Mouse (Mus musculus) cortical plate, adult 2 months (tissue): ENCODE data around the gene Pbx1.

Experiments used
- CTCF ChIP-seq: fragments of 200-500 bp; IDR thresholded peaks from 2 replicates; pipeline ENCODE4 v1.5.1; 2011; ENCODE audit warnings: mild to moderate bottlenecking, control low read depth, low read length; ENCODE audit not compliant: insufficient read depth; ENCODE audit errors: extremely low read depth
- POLR2A ChIP-seq: fragments of 200-500 bp; IDR thresholded peaks from 2 replicates; pipeline ENCODE4 v1.6.1; 2011; ENCODE audit warnings: mild to moderate bottlenecking, low read length, control low read depth; ENCODE audit not compliant: insufficient read depth; ENCODE audit errors: extremely low read depth

DNA sequence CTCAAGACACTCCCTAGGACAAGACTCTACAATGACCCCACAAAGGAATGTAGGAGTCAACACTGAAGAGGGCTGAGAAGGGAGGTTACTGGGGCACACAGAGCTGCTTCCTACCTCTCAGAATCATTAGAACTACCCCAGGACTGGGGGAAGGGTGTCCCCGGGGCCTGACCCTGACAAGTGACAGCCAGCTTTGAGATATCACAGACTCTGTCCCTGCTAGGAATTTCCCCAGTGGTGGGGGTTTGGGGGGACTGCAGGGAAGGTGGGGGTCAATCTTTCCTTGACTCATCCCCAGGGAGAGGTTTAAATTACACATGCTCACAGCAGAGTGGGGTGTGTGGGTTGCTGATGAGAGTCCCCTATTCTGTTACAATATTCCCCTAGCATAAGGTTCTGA lies 22.0 kb downstream of the Pbx1 start:
- no peak for TF ChIP-seq CTCF
- TF ChIP-seq POLR2A, result no peak
